Mouse (Mus musculus) forebrain, embryonic 16.5 days (tissue): Measurements from ENCODE around the gene Nr1i2. TPM values are rescaled to one million over a fixed set of nuclear protein-coding genes. Genes with fewer than 3 reads are reported as not detected.

ENCODE experiments used
- ATAC-seq: fragments of 200-750 bp; cut with Nextera tagmentation; 2 replicates; pipeline ENCODE4 v1.8.0; 2017; ENCODE audit warnings: mild to moderate bottlenecking, moderate library complexity
- H3K27ac ChIP-seq: fragments of 300-500 bp; sonication (generic); 2 replicates; pipeline ENCODE4 v1.5.1; 2014; ENCODE audit warnings: low read length, control low read depth
- H3K27me3 ChIP-seq: fragments of 300-500 bp; sonication (generic); replicated peaks from 2 replicates; pipeline ENCODE4 v1.6.1; 2014; ENCODE audit warnings: low read length; ENCODE audit not compliant: control insufficient read depth, insufficient read depth
- H3K36me3 ChIP-seq: fragments of 300-500 bp; sonication (generic); 2 replicates; pipeline ENCODE4 v1.6.1; 2014; ENCODE audit not compliant: control insufficient read depth, insufficient read depth
- H3K4me1 ChIP-seq: fragments of 300-500 bp; sonication (generic); replicated peaks from 2 replicates; pipeline ENCODE4 v1.6.1; 2014; ENCODE audit warnings: low read length; ENCODE audit not compliant: control insufficient read depth, insufficient read depth
- H3K4me2 ChIP-seq: fragments of 300-500 bp; sonication (generic); 2 replicates; pipeline ENCODE4 v1.6.1; 2014; ENCODE audit warnings: mild to moderate bottlenecking, low read length, control low read depth
- H3K4me3 ChIP-seq: fragments of 300-500 bp; sonication (generic); replicated peaks from 2 replicates; pipeline ENCODE4 v1.5.1; 2014; ENCODE audit warnings: mild to moderate bottlenecking, low read length, control low read depth
- H3K9ac ChIP-seq: fragments of 300-500 bp; sonication (generic); replicated peaks from 2 replicates; pipeline ENCODE4 v1.6.1; 2014; ENCODE audit warnings: low read depth, low read length, control low read depth
- H3K9me3 ChIP-seq: fragments of 300-500 bp; sonication (generic); 2 replicates; pipeline ENCODE4 v1.6.1; 2016; ENCODE audit warnings: low read length; ENCODE audit not compliant: control insufficient read depth
- WGBS: fragments of 180-500 bp; shearing (Covaris S2); extraction: QIAGEN DNeasy Blood & Tissue Kit; methylation state at CpG from one replicate; pipeline ENCODE4 v1.1.7; 2014; 5-methylcytosine and 5-hydroxymethylcytosine counted together
- polyA plus RNA-seq: library from polyadenylated mRNA; unstranded; fragments of >200 nt; fragmentation: Nextera tagmentation; extraction: Ambion mirVana; gene quantifications from 2 replicates; pipeline ENCODE4 v1.2.1, GENCODE M21; 2015

Nr1i2 gene
- polyA plus RNA-seq, 1 experiment from 2014 or later = not detected

DNA sequence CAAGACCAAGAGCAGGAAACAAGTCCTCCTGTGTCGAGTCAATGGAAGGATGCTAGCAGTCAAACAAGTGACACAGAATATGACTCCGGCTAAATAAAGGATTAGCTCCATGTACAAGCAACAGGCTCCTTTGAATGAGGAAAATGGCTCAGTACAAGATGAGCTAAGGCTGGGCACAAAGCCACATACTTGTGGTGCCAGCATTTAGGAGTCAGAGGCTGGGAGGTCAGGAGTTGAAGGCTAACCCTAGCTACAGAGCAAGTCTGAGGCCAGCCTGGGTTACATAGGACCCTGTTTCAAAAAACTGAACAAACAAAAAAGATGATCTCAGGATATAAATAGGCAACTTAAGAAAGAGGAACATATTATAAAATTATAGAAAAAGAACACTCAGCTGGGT is 4.5 kb downstream of the Nr1i2 start:
- Histone ChIP-seq H3K9ac (no peak overlapping the region), H3K27me3 (no peaks in the 10 kb centered on the region), H3K4me3 (no peak overlapping the region), H3K4me2 (no peak overlapping the region), H3K9me3 (no peaks in the 10 kb centered on the region), H3K4me1 (no peaks in the 10 kb centered on the region), H3K36me3 (no peaks in the 10 kb centered on the region), H3K27ac (no peak overlapping the region)
- WGBS = 67% methylated on average over 2 of the region's 2 CpGs
- ATAC-seq = no peak

DNA sequence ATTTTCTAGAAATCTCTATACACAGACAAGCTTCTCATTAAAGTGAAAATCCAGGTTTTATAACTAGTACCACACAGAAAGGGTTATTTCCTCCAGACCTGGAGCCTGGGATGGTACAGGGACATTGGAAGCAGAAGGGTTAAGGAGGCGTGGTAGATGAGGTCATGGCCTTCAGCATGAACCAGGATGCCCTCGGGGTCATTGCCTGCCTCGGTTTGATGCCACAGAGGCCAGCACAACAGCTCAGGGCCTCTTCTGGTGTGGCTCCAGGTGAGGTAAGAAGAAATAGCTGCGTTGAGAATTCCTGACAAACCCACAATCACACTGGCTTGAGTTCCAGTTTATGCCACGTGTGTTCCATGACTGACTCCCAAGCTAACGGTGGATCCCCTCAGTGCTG is 5.8 kb downstream of the Nr1i2 start:
- Histone ChIP-seq H3K4me1 (no peaks in the 10 kb centered on the region), H3K9ac (no peak overlapping the region), H3K36me3 (no peaks in the 10 kb centered on the region), H3K27ac (no peak overlapping the region), H3K4me3 (no peak overlapping the region), H3K4me2 (no peak overlapping the region), H3K27me3 (no peaks in the 10 kb centered on the region), H3K9me3 (no peaks in the 10 kb centered on the region)
- 35% methylated on average over 6 of the region's 6 CpGs for WGBS
- ATAC-seq = no peak

DNA sequence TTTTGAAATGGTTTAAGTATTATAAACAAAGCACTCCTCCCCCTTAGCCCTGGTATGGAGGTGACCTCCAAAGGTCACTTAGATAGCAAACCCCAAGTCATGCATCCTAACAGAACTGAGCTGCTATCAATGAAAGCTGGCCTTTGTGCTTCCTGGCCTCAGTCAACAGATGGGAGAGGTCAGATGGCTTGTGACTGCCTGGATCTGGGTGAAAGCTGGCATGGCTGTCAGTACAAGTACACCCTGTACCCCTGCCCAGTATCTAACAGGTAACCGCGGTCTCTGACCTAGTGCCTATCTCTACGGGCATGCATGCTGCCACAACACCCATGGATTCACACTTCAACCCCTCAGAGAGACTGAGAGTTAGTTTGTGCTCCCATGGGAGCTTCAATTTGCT is 6.9 kb downstream of the Nr1i2 start:
- no peak overlapping the region for H3K27ac ChIP-seq
- 90% methylated on average over 3 of the region's 3 CpGs for WGBS
- no peaks in the 10 kb centered on the region for H3K27me3 ChIP-seq
- H3K9me3 ChIP-seq = no peaks in the 10 kb centered on the region
- no peak overlapping the region for H3K4me2 ChIP-seq
- ATAC-seq = no peak
- H3K9ac ChIP-seq = no peak overlapping the region
- H3K4me3 ChIP-seq = no peak overlapping the region
- no peaks in the 10 kb centered on the region for H3K4me1 ChIP-seq
- no peaks in the 10 kb centered on the region for H3K36me3 ChIP-seq

DNA sequence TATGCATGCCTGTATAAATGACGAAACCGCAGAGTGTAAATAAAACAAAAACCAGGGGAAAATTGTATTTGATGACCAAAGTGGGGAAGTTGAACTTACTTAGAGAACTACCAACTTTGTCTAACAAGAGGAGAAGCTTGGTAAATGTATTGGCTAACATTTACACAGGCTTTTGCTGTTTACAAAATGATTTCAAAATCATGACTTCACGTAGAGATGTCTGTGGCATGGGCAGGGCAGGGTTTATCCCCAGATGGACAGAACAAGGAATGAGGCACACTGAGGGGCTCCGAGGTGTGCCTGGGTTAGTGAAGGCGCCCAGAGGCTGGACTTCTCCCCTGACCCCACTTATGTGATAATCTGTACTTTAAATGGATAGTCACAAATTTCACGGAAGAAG is 7.3 kb downstream of the Nr1i2 start:
- Histone ChIP-seq H3K9me3 (no peaks in the 10 kb centered on the region), H3K4me2 (no peak overlapping the region), H3K27ac (no peak overlapping the region), H3K4me3 (no peak overlapping the region), H3K36me3 (no peaks in the 10 kb centered on the region), H3K27me3 (no peaks in the 10 kb centered on the region), H3K9ac (no peak overlapping the region), H3K4me1 (no peaks in the 10 kb centered on the region)
- WGBS = 95% methylated on average over 6 of the region's 6 CpGs
- ATAC-seq = no peak

DNA sequence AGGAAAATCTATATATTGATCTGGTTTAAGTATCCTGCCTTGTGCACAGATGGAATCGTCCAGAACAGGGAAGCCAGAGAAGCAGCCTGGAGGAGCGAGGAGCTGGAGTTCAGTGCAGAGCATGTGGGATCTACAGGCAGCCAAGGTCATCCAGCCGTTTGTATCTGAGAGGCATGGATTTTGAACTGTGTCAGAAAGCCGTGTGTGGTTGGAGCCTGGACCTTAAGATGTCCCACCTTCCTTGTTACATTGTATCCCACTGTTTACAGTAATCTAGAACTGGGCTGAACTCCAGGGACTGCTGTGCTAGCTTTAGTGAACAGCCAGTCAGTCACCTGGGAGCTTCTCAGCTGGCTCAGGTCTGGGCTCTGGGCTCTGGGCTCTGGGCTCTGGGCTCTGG is 8.1 kb downstream of the Nr1i2 start:
- no peaks in the 10 kb centered on the region for H3K9me3 ChIP-seq
- H3K9ac ChIP-seq = no peak overlapping the region
- no peaks in the 10 kb centered on the region for H3K36me3 ChIP-seq
- no peak overlapping the region for H3K4me3 ChIP-seq
- no peak for ATAC-seq
- H3K27me3 ChIP-seq = no peaks in the 10 kb centered on the region
- WGBS = 82% methylated on average over 4 of the region's 4 CpGs
- H3K27ac ChIP-seq = no peak overlapping the region
- H3K4me1 ChIP-seq = no peaks in the 10 kb centered on the region
- H3K4me2 ChIP-seq = no peak overlapping the region

DNA sequence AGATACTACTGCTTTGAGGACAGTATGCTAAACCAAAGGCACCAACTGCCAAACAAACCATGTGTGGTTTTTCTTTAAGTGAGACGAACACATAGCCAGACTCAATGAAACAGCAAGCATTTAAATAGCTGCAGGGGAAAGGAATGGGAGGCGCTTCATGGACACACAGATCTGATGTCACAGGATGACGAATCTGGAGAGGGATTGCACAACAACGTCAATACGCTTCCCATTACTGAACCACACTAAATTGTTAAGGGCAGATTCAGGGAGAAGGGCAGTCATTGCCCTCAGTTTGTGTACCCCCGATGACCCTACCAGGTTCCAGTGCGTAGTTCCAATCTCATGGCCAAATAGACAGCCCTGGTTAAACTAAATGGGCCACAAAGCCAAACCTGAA is 8.8 kb downstream of the Nr1i2 start:
- H3K4me2 ChIP-seq = no peak overlapping the region
- no peak overlapping the region for H3K9ac ChIP-seq
- no peaks in the 10 kb centered on the region for H3K36me3 ChIP-seq
- WGBS = 88% methylated on average over 7 of the region's 7 CpGs
- no peak for ATAC-seq
- no peaks in the 10 kb centered on the region for H3K4me1 ChIP-seq
- H3K4me3 ChIP-seq = no peak overlapping the region
- no peaks in the 10 kb centered on the region for H3K9me3 ChIP-seq
- H3K27me3 ChIP-seq = no peaks in the 10 kb centered on the region
- no peak overlapping the region for H3K27ac ChIP-seq

DNA sequence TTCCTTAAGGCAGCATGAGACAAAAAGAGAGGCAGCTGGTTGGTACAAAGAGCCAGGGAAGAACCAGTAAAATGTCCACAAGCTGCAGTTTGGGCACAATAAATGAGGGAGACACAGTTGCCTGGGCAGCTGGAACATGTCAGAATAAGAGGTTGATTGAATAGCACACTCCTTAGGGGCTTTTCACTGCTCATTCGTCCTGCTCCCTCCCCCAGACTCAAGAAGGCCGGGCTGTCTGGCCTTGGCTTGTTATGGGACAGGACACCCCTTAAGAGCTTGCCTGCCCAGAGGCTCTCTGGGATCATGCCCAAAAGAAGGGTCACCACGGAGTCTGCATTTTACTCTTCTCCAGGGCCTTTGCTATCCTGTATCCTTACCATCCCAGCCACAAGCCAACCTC is 11.3 kb downstream of the Nr1i2 start:
- Histone ChIP-seq H3K9ac (no peak overlapping the region), H3K4me2 (no peak overlapping the region), H3K27ac (no peak overlapping the region), H3K27me3 (no peaks in the 10 kb centered on the region), H3K9me3 (no peaks in the 10 kb centered on the region), H3K4me3 (no peak overlapping the region), H3K36me3 (no peaks in the 10 kb centered on the region), H3K4me1 (no peaks in the 10 kb centered on the region)
- 39% methylated on average over 3 of the region's 3 CpGs for WGBS
- ATAC-seq = no peak

DNA sequence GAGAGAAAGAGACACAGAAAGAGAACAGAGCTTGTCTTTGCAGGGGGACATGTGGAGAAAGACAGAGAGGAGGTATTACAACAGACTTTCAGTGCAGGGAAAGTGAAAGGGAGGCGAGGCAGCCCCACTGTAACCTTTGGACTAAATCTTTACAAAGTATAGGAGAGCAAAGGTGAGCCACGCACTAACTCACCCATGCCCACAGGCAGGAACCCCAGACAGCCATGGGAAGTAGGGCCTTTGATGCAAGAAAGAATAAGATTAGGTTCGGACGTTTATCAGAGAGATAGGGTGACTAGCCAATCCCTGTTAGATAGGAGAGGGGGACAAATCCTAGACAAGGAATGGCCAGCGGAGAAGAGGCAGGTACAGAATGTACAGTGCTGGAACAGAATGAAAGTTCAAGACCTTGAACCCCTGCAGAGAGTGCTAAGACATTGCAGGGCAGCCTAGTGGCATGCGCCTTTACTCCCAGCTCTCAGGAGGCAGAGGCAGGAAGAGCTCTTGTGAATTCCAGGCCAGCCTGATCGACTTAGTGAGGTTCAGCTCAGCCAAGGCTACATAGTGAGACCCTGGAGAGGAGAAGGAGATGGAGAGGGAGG is 12.0 kb downstream of the Nr1i2 start:
- H3K4me2 ChIP-seq = no peak overlapping the region
- ATAC-seq = no peak
- WGBS = 83% methylated on average over 7 of the region's 7 CpGs
- H3K27ac ChIP-seq = no peak overlapping the region
- H3K36me3 ChIP-seq = no peaks in the 10 kb centered on the region
- H3K27me3 ChIP-seq = no peaks in the 10 kb centered on the region
- H3K4me3 ChIP-seq = no peak overlapping the region
- H3K9ac ChIP-seq = no peak overlapping the region
- no peaks in the 10 kb centered on the region for H3K4me1 ChIP-seq
- H3K9me3 ChIP-seq = no peaks in the 10 kb centered on the region

DNA sequence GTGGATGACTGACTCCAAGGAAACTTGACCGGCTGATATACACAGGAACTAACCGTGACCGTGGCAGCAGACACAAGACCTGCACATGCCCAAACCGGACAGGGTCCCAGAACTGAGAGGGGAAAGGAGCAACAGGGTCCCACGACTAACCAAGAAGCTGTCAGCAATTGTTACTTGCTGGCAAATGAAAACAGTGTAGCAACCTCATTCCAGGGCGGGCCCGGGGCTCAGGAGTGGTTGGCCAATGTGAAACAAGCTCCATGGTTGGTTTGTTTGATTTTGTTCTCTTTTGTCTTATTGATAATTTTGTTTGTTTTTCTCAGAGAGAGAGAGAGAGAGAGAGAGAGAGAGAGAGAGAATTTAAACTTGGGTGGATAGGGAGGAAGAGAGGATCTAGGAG is 13.7 kb downstream of the Nr1i2 start:
- H3K9ac ChIP-seq = no peak overlapping the region
- H3K36me3 ChIP-seq = no peaks in the 10 kb centered on the region
- H3K27ac ChIP-seq = no peak overlapping the region
- H3K9me3 ChIP-seq = no peaks in the 10 kb centered on the region
- no peak overlapping the region for H3K4me3 ChIP-seq
- H3K4me1 ChIP-seq = no peaks in the 10 kb centered on the region
- no peak overlapping the region for H3K4me2 ChIP-seq
- H3K27me3 ChIP-seq = no peaks in the 10 kb centered on the region
- ATAC-seq = no peak
- 90% methylated on average over 7 of the region's 7 CpGs for WGBS

DNA sequence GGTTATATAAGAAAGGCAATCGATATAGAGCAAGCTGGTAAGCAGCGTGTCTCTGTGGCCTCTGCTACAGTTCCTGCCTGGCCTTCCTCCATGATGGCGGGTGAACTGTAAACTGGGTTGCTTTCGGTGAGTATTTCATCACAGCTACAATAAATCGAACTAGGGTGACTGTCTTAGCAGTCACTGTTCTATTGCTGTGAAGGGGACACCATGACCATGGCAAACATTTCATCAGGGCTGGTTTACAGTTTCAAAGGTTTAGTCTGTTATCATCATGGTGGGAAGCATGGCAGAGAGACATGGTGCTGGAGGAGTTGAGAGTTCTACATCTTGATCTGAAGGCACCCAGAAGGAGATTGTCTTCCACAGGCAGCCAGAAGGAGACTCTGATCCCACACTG is 14.8 kb downstream of the Nr1i2 start:
- no peak overlapping the region for H3K4me3 ChIP-seq
- H3K9me3 ChIP-seq = no peaks in the 10 kb centered on the region
- no peaks in the 10 kb centered on the region for H3K36me3 ChIP-seq
- no peaks in the 10 kb centered on the region for H3K4me1 ChIP-seq
- no peak for ATAC-seq
- H3K9ac ChIP-seq = no peak overlapping the region
- H3K27ac ChIP-seq = no peak overlapping the region
- no peaks in the 10 kb centered on the region for H3K27me3 ChIP-seq
- WGBS = 91% methylated on average over 5 of the region's 5 CpGs
- H3K4me2 ChIP-seq = no peak overlapping the region
